Mouse (Mus musculus) layer of hippocampus, adult 11-12 months (tissue): ENCODE measurements around the gene Hps5.
A peak's percentile ranks its signal among the peaks of the same experiment; 100 is the strongest.
"Not testable (repeated sequence)": the region's sequence is repeated elsewhere in the genome, so short reads cannot be mapped to it uniquely, and the experiment has no call there.

Experiments used
- DNase-seq: peaks from one replicate; pipeline ENCODE4 v3.0.0; 2022; ENCODE audit warnings: low spot score

Gene Hps5

DNA sequence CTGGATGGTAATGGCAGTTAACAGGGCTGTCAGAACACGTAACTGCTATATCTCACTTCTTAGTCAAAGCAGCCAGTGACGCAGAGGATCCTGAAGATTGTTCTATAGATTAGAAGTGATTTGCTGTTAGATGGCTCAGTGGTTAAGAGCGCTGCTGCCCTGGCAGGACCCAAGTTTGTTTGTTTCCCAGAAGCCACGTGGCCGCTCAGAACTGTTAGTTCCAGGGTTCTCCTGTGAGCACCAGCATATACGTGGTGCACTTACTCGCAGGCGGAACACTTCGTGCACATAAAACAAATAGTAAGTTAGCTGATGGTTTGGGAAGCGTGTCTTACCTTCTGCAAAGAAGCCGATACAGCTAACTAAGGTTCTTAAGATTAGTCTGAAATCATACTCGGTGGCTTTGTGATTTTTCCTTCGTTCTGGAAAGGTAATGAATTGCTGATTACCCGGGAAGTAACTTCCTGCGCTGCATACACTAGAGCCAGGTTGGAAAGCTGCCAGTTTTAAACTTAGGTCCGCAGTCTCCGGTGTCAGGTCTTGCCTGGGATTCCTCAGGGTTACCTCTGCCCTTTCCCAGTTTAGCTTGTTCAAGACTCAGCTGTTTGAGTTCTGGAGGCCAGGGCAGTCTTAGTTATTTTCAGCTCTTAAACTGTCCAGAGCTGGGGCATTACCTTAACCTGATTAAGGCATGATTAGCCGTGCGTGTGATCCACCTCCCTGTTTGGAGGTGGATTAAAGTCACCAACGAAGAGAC lies 31.4 kb upstream of the Hps5 start:
- no peak for DNase-seq

DNA sequence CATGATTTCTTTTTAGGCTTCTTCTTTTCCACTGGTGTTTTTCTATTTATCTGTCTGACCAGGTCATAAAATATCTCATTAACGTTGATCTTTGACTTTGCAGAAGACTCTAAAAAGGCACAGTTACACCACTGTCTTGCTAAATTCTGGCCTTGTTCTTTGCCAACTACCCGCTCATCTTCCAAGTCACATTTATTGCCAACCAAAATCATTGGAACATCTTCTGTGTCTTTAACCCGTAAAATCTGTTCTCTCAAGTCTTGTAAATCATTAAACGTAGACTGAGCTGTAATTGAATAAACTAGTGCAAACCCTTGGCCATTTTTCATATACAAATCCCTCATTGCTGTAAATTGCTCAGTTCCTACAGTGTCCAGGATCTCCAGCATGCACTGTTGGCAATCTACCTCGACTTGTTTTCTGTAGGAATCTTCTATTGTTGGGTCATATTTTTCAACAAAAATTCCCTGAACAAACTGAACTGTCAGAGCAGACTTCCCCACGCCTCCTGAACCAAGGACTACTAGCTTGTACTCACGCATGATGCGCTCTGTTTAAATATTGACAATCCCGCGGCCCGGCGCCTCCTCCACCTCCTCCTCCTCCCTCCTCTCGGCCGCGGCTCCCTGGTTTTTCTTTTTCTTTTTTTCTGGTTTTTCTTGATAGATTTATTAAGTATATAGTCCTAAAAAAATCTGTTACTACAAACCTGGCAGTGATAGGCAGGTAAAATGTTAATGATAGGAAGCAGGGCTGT lies 25.2 kb upstream of the Hps5 start:
- not testable (repeated sequence) for DNase-seq

DNA sequence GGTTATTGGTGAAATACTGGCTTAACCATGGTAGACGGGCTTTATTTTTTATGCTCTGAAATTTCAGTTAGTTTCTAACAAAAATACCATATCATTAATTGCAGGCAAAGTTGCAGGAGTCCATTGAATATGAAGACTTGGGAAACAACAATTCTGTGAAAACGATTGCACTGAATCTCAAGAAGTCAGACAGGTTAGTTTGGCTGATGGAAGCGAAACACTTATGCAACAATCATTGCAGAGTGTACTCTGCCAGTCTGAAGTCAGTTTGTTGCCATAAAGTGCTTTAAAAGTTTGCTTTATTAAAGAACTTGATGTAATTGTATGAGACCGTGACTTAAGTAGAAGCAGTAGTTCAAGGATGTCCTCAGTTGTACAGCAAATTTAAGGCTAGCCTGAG lies 18.1 kb upstream of the Hps5 start:
- DNase-seq = no peak

- no peak for DNase-seq
These were observed 14.5 kb upstream of the Hps5 start for GRCm38 (mm10) chr7:46810325-46810724.

DNA sequence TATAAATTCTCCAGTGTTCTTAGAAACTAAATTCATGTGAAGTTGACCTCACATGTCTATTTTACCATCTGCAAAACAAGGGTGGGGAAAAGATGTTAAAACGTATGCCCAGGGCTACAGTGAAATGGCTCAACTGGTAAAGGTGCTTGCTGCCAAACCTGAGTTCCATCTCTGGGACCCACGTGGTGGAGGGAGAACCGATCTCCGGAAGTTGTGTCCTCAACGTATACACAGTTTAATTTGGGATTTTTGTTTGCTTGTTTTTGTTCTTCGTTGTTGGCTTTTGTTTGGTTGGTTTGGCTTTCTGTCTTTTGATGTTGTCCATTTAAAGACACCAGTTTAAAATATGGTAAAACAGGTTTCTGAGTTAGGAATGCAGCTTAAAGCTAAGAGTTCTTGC lies 915 bp upstream of the Hps5 start:
- DNase-seq = no peak

DNA sequence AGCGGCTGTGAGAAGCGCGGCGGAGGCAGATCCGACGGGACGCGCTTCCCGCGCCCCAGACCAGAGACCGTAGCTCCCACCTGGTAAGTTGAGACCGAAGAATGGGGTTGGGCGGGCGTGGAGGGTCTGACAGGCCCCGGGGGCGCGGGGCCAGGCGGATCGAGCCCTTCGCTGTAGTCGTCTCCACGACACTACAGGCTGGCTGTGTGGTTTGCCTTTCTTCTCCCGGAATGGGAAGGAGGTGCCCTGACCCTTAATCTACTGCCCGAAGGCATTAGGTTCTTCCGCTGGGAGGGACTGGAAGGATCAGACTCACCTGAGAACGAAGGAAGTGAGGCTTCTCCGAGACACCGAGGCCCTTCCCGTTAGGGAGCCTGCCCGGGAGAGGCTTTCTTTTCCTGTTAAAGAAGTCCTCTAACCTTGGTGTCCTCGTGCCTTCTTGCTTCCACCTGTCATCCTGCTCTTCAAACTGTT lies 379 bp upstream of the Hps5 start:
- DNase-seq = peak; percentile 7

- DNase-seq = no peak
These were observed 2.0 kb downstream of the Hps5 start for GRCm38 (mm10) chr7:46793871-46794270.

- no peak for DNase-seq
These were observed 6.6 kb downstream of the Hps5 start for GRCm38 (mm10) chr7:46789177-46789849.

GRCm38 (mm10) chr7:46770706-46771105 lies 25.2 kb downstream of the Hps5 start:
- peak; percentile 45 for DNase-seq

- no peak for DNase-seq
These were observed 27.4 kb downstream of the Hps5 start for GRCm38 (mm10) chr7:46768451-46768850.

- DNase-seq = no peak
These were observed 28.5 kb downstream of the Hps5 start for GRCm38 (mm10) chr7:46767371-46767770.

DNA sequence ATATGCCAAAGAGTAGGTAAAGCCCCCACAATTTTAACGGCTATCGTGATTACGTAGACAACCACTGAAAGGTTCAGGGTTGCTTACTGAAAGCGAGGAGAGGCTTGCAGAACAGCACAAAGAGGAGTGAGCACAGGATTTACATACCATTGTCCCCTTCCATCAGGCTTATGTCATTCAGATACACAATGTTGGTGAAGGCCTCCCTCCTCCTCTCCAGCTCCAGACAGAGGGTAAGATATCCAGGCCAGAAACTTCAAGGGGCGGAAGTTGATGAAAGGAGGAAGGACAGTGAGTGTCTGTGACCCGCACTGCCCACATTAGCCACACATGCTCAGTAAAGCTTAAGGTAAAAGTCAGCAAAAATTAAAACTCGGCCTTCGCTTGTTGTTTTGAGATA lies 31.2 kb downstream of the Hps5 start:
- no peak for DNase-seq

DNA sequence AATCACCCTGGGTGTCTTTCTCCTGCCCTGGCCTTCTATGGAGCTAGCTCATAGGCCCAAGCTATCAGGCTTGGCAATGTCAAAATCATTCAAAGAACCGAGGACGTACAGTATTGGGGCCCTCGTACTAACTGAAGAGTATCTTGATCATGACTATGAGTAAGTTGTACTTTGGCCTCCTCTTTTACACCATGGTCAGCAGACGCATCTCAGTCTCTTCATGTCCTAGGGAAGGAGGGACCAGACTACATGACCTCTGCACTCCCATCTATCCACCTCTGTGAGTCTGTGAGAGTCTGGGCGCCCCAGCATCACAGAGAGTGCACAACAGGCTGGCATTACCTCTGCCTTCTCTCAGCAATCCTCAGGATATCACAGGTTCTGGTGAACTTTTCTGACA lies 33.3 kb downstream of the Hps5 start:
- DNase-seq = no peak

GRCm38 (mm10) chr7:46761049-46761795 lies 34.6 kb downstream of the Hps5 start:
- no peak for DNase-seq

DNA sequence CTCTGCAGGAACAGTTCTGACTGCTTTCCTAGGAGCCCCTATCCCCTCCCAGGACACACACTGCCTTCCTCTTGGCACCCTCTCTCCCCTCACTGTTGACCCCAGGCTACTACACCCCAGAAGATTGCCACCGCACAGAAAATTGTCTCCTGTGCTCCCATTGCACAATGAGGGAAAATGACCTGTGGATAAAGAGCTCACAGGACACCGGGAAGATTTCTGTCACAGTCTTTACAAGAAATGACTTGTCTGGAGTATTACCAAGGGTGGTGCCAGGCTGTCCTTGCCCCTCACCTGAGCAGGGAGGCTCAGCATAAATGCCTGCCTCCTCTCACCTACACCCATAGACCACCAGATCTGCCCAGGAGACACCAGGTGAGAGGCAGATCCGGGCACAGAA lies 44.4 kb downstream of the Hps5 start, which contains the start of gene Saa2:
Gene Saa2 (plus strand): TSS at position 301 of the 400 bp plus-strand sequence.
- DNase-seq = no peak

DNA sequence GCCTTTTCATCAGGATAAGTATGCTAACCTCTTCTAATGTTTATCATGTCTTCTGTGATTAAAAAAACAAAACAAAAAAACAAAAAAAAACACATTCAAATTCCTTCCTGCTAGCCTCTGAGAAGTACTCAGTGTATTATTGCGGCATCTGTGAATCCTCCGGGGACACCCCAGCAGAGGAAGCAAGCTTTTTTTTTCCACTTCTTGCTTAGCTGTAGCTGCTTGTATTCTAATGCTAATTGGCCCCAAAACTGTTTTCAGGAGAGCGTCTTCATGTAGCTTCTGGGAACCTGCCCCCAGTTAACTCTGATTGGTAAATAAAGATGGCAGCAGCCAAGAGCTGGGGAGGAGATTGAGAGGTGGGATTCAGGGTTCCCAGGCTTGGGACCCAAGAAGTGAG lies 47.4 kb downstream of the Hps5 start:
- DNase-seq = no peak

- no peak for DNase-seq
These were observed 49.5 kb downstream of the Hps5 start for GRCm38 (mm10) chr7:46746381-46746780.

- no peak for DNase-seq
These were observed 50.0 kb downstream of the Hps5 start for GRCm38 (mm10) chr7:46745816-46746215.

DNA sequence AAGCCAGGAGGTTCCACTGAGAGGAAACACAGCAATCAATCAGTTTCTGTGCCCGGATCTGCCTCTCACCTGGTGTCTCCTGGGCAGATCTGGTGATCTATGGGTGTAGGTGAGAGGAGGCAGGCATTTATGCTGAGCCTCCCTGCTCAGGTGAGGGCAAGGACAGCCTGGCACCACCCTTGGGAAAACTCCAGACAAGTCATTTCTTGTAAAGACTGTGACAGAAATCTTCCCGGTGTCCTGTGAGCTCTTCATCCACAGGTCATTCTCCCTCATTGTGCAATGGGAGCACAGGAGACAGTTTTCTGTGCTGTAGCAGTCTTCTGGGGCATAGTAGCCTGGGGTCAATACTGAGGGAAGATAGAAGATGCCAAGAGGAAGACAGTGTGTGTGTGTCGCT lies 53.0 kb downstream of the Hps5 start, which contains the start of gene Saa1:
Gene Saa1 (minus strand): TSS at position 101 of the 400 bp plus-strand sequence.
- DNase-seq = not testable (repeated sequence)

GRCm38 (mm10) chr7:46740041-46740440 lies 55.8 kb downstream of the Hps5 start:
- DNase-seq = not testable (repeated sequence)

GRCm38 (mm10) chr7:46738561-46739460 lies 57.1 kb downstream of the Hps5 start:
- DNase-seq = no peak
